Mouse (Mus musculus): ENCODE measurements around the gene Bst1. TPM values are rescaled to one million over a fixed set of nuclear protein-coding genes. Genes with fewer than 3 reads are reported as not detected.

The Bst1 gene
- polyA plus RNA-seq, 1 experiment = 5.6 TPM

- Histone ChIP-seq H3K27ac (ENCODE audit: insufficient read depth, low read length) (no peak overlapping the region), H3K4me1 (ENCODE audit: control insufficient read depth, insufficient read depth, insufficient read length) (peaks cover 4% of the 10 kb centered on the region; the same call in 1 of the 2 replicates), H3K36me3 (ENCODE audit: control insufficient read depth, insufficient read depth, low read length) (no peaks in the 10 kb centered on the region), H3K4me3 (ENCODE audit: extremely low read depth, insufficient read depth, insufficient read length) (no peak overlapping the region), H3K27me3 (ENCODE audit: control insufficient read depth, insufficient read depth, low read length) (no peaks in the 10 kb centered on the region)
- TF ChIP-seq POLR2A (IDR thresholded peaks at IDR 0.05; ENCODE audit: low read depth, low read length) = no peak
- 69% methylated on average over 1 of the region's 1 CpGs for WGBS
- no peak for DNase-seq (ENCODE audit: low read depth in 1 of 2, low spot score in 2 of 2)
Observed at GRCm38 (mm10) chr5:43810427-43811062, 8.1 kb upstream of the Bst1 start.

GRCm38 (mm10) chr5:43814536-43814935 lies 4.1 kb upstream of the Bst1 start:
- no peak for DNase-seq (ENCODE audit: low read depth in 1 of 2, low spot score in 2 of 2)
- TF ChIP-seq POLR2A (IDR thresholded peaks at IDR 0.05; ENCODE audit: low read depth, low read length) (no peak), CTCF (IDR thresholded peaks at IDR 0.05; ENCODE audit: extremely low read depth, insufficient read depth, insufficient read length, insufficient replicate concordance) (no peak)
- no peaks in the 10 kb centered on the region for H3K36me3 ChIP-seq (ENCODE audit: control insufficient read depth, insufficient read depth, low read length)
- H3K27me3 ChIP-seq (ENCODE audit: control insufficient read depth, insufficient read depth, low read length) = no peaks in the 10 kb centered on the region
- no peak overlapping the region for H3K4me3 ChIP-seq (ENCODE audit: extremely low read depth, insufficient read depth, insufficient read length)
- no peak overlapping the region for H3K27ac ChIP-seq (ENCODE audit: insufficient read depth, low read length)
- H3K4me1 ChIP-seq (ENCODE audit: control insufficient read depth, insufficient read depth, insufficient read length) = peaks cover 9% of the 10 kb centered on the region; the same call in 1 of the 2 replicates
- WGBS = 88% methylated on average over 2 of the region's 2 CpGs

- Histone ChIP-seq H3K4me3 (ENCODE audit: extremely low read depth, insufficient read depth, insufficient read length) (no peak overlapping the region), H3K27ac (ENCODE audit: insufficient read depth, low read length) (no peak overlapping the region), H3K4me1 (ENCODE audit: control insufficient read depth, insufficient read depth, insufficient read length) (peaks cover 10% of the 10 kb centered on the region; the same call in 1 of the 2 replicates), H3K36me3 (ENCODE audit: control insufficient read depth, insufficient read depth, low read length) (no peaks in the 10 kb centered on the region), H3K27me3 (ENCODE audit: control insufficient read depth, insufficient read depth, low read length) (no peaks in the 10 kb centered on the region)
- DNase-seq (ENCODE audit: low read depth in 1 of 2, low spot score in 2 of 2) = no peak
- 77% methylated on average over 1 of the region's 1 CpGs for WGBS
- TF ChIP-seq CTCF (IDR thresholded peaks at IDR 0.05; ENCODE audit: extremely low read depth, insufficient read depth, insufficient read length, insufficient replicate concordance) = no peak
- no peak for TF ChIP-seq POLR2A (IDR thresholded peaks at IDR 0.05; ENCODE audit: low read depth, low read length)
Observed at GRCm38 (mm10) chr5:43815769-43816168, 2.9 kb upstream of the Bst1 start.

- Histone ChIP-seq H3K36me3 (ENCODE audit: control insufficient read depth, insufficient read depth, low read length) (no peaks in the 10 kb centered on the region), H3K27ac (ENCODE audit: insufficient read depth, low read length) (no peak overlapping the region), H3K27me3 (ENCODE audit: control insufficient read depth, insufficient read depth, low read length) (no peaks in the 10 kb centered on the region), H3K4me1 (ENCODE audit: control insufficient read depth, insufficient read depth, insufficient read length) (peaks cover 14% of the 10 kb centered on the region; the same call in 1 of the 2 replicates), H3K4me3 (ENCODE audit: extremely low read depth, insufficient read depth, insufficient read length) (no peak overlapping the region)
- WGBS = 90% methylated on average over 11 of the region's 11 CpGs
- TF ChIP-seq POLR2A (IDR thresholded peaks at IDR 0.05; ENCODE audit: low read depth, low read length) = no peak
- no peak for TF ChIP-seq CTCF (IDR thresholded peaks at IDR 0.05; ENCODE audit: extremely low read depth, insufficient read depth, insufficient read length, insufficient replicate concordance)
- DNase-seq (ENCODE audit: low read depth in 1 of 2, low spot score in 2 of 2) = no peak
Observed at GRCm38 (mm10) chr5:43820785-43821184, 2.1 kb downstream of the Bst1 start.

- Histone ChIP-seq H3K36me3 (ENCODE audit: control insufficient read depth, insufficient read depth, low read length) (no peaks in the 10 kb centered on the region), H3K27me3 (ENCODE audit: control insufficient read depth, insufficient read depth, low read length) (no peaks in the 10 kb centered on the region), H3K27ac (ENCODE audit: insufficient read depth, low read length) (no peak within 1 kb of the TSS), H3K4me3 (ENCODE audit: extremely low read depth, insufficient read depth, insufficient read length) (no peak within 1 kb of the TSS), H3K4me1 (ENCODE audit: control insufficient read depth, insufficient read depth, insufficient read length) (peaks cover 14% of the 10 kb centered on the region; the same call in 1 of the 2 replicates)
- no peak for DNase-seq (ENCODE audit: low read depth in 1 of 2, low spot score in 2 of 2)
- TF ChIP-seq POLR2A (IDR thresholded peaks at IDR 0.05; ENCODE audit: low read depth, low read length) (no peak), CTCF (IDR thresholded peaks at IDR 0.05; ENCODE audit: extremely low read depth, insufficient read depth, insufficient read length, insufficient replicate concordance) (no peak)
- 93% methylated on average over 19 of the region's 19 CpGs for WGBS
Observed at GRCm38 (mm10) chr5:43821538-43821937, 2.9 kb downstream of the Bst1 start, which contains the start of gene Fbxl5. Gene Fbxl5, minus strand, starts transcription at chr5:43821638.

GRCm38 (mm10) chr5:43822199-43822598 lies 3.5 kb downstream of the Bst1 start:
- H3K27ac ChIP-seq (ENCODE audit: insufficient read depth, low read length) = no peak overlapping the region
- H3K36me3 ChIP-seq (ENCODE audit: control insufficient read depth, insufficient read depth, low read length) = no peaks in the 10 kb centered on the region
- H3K27me3 ChIP-seq (ENCODE audit: control insufficient read depth, insufficient read depth, low read length) = no peaks in the 10 kb centered on the region
- TF ChIP-seq CTCF (IDR thresholded peaks at IDR 0.05; ENCODE audit: extremely low read depth, insufficient read depth, insufficient read length, insufficient replicate concordance) (no peak), POLR2A (IDR thresholded peaks at IDR 0.05; ENCODE audit: low read depth, low read length) (no peak)
- 91% methylated on average over 8 of the region's 8 CpGs for WGBS
- H3K4me3 ChIP-seq (ENCODE audit: extremely low read depth, insufficient read depth, insufficient read length) = no peak overlapping the region
- peaks cover 14% of the 10 kb centered on the region; the same call in 1 of the 2 replicates for H3K4me1 ChIP-seq (ENCODE audit: control insufficient read depth, insufficient read depth, insufficient read length)
- DNase-seq (ENCODE audit: low read depth in 1 of 2, low spot score in 2 of 2) = no peak

- Histone ChIP-seq H3K36me3 (ENCODE audit: control insufficient read depth, insufficient read depth, low read length) (no peaks in the 10 kb centered on the region), H3K4me3 (ENCODE audit: extremely low read depth, insufficient read depth, insufficient read length) (no peak overlapping the region), H3K27me3 (ENCODE audit: control insufficient read depth, insufficient read depth, low read length) (no peaks in the 10 kb centered on the region), H3K4me1 (ENCODE audit: control insufficient read depth, insufficient read depth, insufficient read length) (peaks cover 14% of the 10 kb centered on the region; the same call in 1 of the 2 replicates), H3K27ac (ENCODE audit: insufficient read depth, low read length) (no peak overlapping the region; the same call in 1 of the 2 replicates)
- no peak for DNase-seq (ENCODE audit: low read depth in 1 of 2, low spot score in 2 of 2)
- no peak for TF ChIP-seq CTCF (IDR thresholded peaks at IDR 0.05; ENCODE audit: extremely low read depth, insufficient read depth, insufficient read length, insufficient replicate concordance)
- no peak for TF ChIP-seq POLR2A (IDR thresholded peaks at IDR 0.05; ENCODE audit: low read depth, low read length)
- WGBS = 54% methylated on average over 3 of the region's 3 CpGs
Observed at GRCm38 (mm10) chr5:43822824-43823223, 4.1 kb downstream of the Bst1 start.

All from spleen, adult 2 months (tissue).